Mouse (Mus musculus) cerebellum, adult 2 months (tissue): ENCODE measurements around the gene Foxp1. TPM values are rescaled to one million over a fixed set of nuclear protein-coding genes. Genes with fewer than 3 reads are reported as not detected.

Source experiments
- DNase-seq, 2 experiments: peaks; one replicate each; pipeline ENCODE4 v3.0.0; 2021
- H3K27ac ChIP-seq: fragments of 200-500 bp; 2 replicates; pipeline ENCODE4 v1.5.1; 2012; ENCODE audit warnings: low read length, control low read depth, inconsistent platforms; ENCODE audit not compliant: insufficient read depth
- H3K27me3 ChIP-seq: fragments of 200-500 bp; 2 replicates; pipeline ENCODE4 v1.6.1; 2012; ENCODE audit warnings: inconsistent platforms, mild to moderate bottlenecking, low read length, moderate library complexity; ENCODE audit not compliant: control insufficient read depth, insufficient read depth
- H3K4me1 ChIP-seq: fragments of 200-500 bp; 2 replicates; pipeline ENCODE4 v1.6.1; 2011; ENCODE audit warnings: low read length; ENCODE audit not compliant: control insufficient read depth, insufficient read depth
- H3K4me3 ChIP-seq: fragments of 200-500 bp; replicated peaks from 2 replicates; pipeline ENCODE3; 2011; ENCODE audit warnings: mild to moderate bottlenecking, low read depth, low read length, control low read depth; ENCODE audit not compliant: insufficient read depth
- CTCF ChIP-seq: fragments of 200-500 bp; IDR thresholded peaks from 2 replicates; pipeline ENCODE4 v1.5.1; 2011; ENCODE audit warnings: low read depth, mild to moderate bottlenecking, control low read depth, low read length, moderate library complexity, borderline replicate concordance; ENCODE audit not compliant: insufficient read depth
- POLR2A ChIP-seq: fragments of 200-500 bp; IDR thresholded peaks from 2 replicates; pipeline ENCODE4 v1.6.1; 2011; ENCODE audit warnings: low read length, control low read depth, borderline replicate concordance; ENCODE audit not compliant: insufficient read depth
- WGBS: fragments of 180-500 bp; shearing (Covaris S2); methylation state at CpG from one replicate; pipeline ENCODE4 v1.1.7; 2018; 5-methylcytosine and 5-hydroxymethylcytosine counted together
- polyA plus RNA-seq: library from polyadenylated mRNA; depleted of rRNA; stranded (reverse); fragments of >200 nt; gene quantifications from 2 replicates; pipeline ENCODE4 v1.2.3, GENCODE M21; 2012

Foxp1 gene
- polyA plus RNA-seq, 1 experiment: 21.0 TPM

DNA sequence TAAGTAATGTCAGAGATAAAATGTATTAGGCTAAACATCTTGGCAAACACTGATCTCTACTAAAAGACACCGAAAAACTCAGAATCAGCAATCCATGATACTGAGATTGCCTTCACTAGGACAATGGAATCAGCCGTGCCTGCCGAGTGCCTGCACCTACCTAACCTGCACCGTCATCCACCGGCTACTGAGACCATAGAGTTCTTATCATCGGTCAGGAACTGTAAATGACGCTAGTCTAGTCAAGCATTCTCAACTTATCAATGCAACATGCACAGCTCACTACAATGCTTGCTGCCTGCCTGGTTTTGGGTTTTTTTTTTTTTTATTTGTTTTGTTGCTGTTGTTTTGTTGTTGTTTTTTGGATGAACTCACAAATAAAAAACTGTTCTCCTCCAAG is 542.1 kb downstream of the Foxp1 start:
- TF ChIP-seq POLR2A (no peak), CTCF (no peak)
- DNase-seq: no peak
- 95% methylated on average over 7 of the region's 7 CpGs for WGBS
- Histone ChIP-seq H3K4me3 (no peak overlapping the region), H3K4me1 (peaks cover 3% of the 10 kb centered on the region; the same call in 1 of the 2 replicates), H3K27ac (no peak overlapping the region), H3K27me3 (no peaks in the 10 kb centered on the region)

GRCm38 (mm10) chr6:98980001-98980400 is 542.5 kb downstream of the Foxp1 start:
- no peaks in the 10 kb centered on the region for H3K27me3 ChIP-seq
- 96% methylated on average over 7 of the region's 7 CpGs for WGBS
- no peak for DNase-seq
- peaks cover 3% of the 10 kb centered on the region; the same call in 1 of the 2 replicates for H3K4me1 ChIP-seq
- no peak overlapping the region for H3K27ac ChIP-seq
- no peak overlapping the region for H3K4me3 ChIP-seq
- TF ChIP-seq POLR2A (no peak), CTCF (no peak)

DNA sequence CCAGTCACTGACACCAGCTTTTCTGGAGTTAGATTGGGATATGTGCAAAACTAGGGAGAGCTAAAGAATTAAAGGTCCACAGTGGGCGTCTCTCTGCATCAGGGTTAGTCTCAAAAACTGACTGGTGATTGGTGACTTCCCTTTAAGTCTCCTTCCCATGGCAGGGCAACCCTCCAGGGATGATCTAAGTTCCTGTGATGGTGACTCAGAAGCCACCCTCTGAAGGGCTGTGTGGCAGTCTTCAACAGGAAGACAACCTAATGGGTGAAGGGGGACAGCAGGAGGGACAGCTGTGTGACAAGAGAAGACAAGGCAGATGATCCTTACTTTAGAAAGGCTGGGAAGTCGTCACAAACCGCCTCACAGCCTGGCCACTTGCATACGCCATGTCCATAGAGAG is 544.7 kb downstream of the Foxp1 start:
- 83% methylated on average over 4 of the region's 4 CpGs for WGBS
- Histone ChIP-seq H3K27ac (no peak overlapping the region), H3K4me3 (no peak overlapping the region), H3K27me3 (no peaks in the 10 kb centered on the region), H3K4me1 (peaks cover 3% of the 10 kb centered on the region; the same call in 1 of the 2 replicates)
- TF ChIP-seq POLR2A: no peak
- no peak for TF ChIP-seq CTCF
- no peak for DNase-seq

GRCm38 (mm10) chr6:98975918-98976317 is 546.6 kb downstream of the Foxp1 start:
- Histone ChIP-seq H3K4me3 (no peak overlapping the region), H3K27me3 (no peaks in the 10 kb centered on the region)

DNA sequence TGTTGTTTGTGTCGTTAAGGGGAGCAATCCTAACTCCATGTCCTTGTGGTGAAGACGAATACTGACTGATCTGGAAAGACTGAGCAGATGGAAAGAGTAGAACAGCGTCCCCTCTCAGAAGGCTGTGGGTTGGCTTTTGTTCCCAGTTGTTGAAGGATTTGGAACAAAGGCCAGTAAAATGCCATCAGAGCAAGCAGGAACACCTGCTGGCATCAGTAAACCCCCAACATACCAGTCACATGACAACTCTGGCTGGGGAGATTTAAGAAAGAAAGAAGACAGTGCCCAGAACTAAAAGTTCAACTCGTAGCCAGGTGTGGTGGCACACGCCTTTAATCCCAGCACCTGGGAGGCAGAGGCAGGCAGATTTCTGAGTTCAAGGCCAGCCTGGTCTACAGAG is 549.1 kb downstream of the Foxp1 start:
- DNase-seq: no peak
- WGBS: 82% methylated on average over 5 of the region's 5 CpGs
- TF ChIP-seq POLR2A (no peak), CTCF (no peak)
- Histone ChIP-seq H3K4me1 (no peaks in the 10 kb centered on the region), H3K27me3 (no peaks in the 10 kb centered on the region), H3K27ac (no peak overlapping the region), H3K4me3 (no peak overlapping the region)

More at GRCm38 (mm10) chr6:98975918-98976317, 546.6 kb downstream of the Foxp1 start:
- Histone ChIP-seq H3K27ac (no peak overlapping the region), H3K4me1 (no peaks in the 10 kb centered on the region)
- TF ChIP-seq CTCF (no peak), POLR2A (no peak)
- no peak for DNase-seq
- 95% methylated on average over 6 of the region's 6 CpGs for WGBS

DNA sequence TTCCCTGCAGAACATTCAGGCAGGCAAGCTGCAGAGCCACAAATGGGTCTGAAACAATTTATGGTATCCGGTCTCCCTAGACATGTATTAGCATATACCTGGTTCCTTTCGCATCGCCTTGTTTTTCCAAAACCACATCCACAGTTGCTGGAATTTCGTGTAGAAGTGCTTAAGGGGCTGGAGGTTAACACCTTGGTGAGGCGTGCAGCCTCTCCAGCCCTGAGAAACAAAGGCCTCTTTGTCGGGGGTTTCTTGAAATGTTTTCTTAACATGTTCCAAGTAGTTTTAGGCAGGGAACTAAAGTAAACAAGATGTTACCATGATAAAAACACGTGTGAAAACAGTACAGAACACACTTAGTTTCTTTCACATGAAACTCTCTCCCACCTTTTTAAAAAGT is 550.1 kb downstream of the Foxp1 start:
- TF ChIP-seq CTCF (no peak), POLR2A (no peak)

GRCm38 (mm10) chr6:98959333-98959732 is 563.2 kb downstream of the Foxp1 start:
- no peak overlapping the region for H3K4me3 ChIP-seq
- TF ChIP-seq POLR2A (no peak), CTCF (no peak)
- DNase-seq: no peak
- WGBS: 78% methylated on average over 6 of the region's 6 CpGs
- H3K27me3 ChIP-seq: no peaks in the 10 kb centered on the region
- H3K4me1 ChIP-seq: no peaks in the 10 kb centered on the region
- H3K27ac ChIP-seq: no peak overlapping the region

More for the DNA sequence above, 550.1 kb downstream of the Foxp1 start:
- Histone ChIP-seq H3K4me1 (no peaks in the 10 kb centered on the region), H3K4me3 (no peak overlapping the region), H3K27me3 (no peaks in the 10 kb centered on the region), H3K27ac (no peak overlapping the region)
- 90% methylated on average over 7 of the region's 7 CpGs for WGBS
- no peak for DNase-seq

DNA sequence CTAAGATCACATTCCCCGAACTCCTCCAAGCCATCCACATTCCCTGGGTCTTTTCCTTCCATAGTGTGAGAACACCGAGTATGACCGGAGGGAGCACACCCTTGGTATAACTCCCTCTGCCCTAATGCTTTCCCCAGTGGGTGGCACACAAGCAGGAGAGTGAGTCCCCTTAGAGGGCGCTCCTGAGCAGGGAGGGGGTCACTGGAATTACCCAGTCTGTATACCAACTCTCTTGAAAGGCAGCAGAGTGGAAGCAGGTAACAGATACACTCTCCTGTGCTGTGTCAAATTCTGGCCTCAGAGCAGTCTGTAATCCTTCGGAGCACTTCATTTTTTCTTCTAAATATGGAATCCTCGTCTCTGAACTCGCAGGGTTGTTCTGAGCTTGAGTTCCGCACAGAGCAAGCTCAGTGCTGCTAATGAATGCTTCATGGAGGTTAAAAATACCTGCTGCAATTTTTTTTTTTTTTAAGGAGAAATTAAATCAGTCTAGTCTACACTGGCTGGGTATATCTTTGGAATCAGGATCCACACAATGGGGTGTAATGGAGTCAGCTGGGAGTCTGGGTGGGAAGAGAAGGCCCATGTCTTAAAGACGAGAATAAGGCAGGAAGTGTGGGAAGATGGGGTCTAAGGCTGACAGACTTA is 565.9 kb downstream of the Foxp1 start:
- 89% methylated on average over 9 of the region's 9 CpGs for WGBS
- TF ChIP-seq CTCF (no peak), POLR2A (no peak)
- H3K4me3 ChIP-seq: no peak overlapping the region
- no peaks in the 10 kb centered on the region for H3K4me1 ChIP-seq
- no peak overlapping the region for H3K27ac ChIP-seq
- no peak for DNase-seq
- H3K27me3 ChIP-seq: no peaks in the 10 kb centered on the region
